Comparison of ENCODE assay signal across 24 mouse cellular contexts in genomic region chr1:90478839-90479238, GRCm38 (mm10).
DNase-seq lines count a peak whose midpoint lies in the region; ATAC-seq and TF ChIP-seq lines count a peak whose summit lies in the region.
"Had no signal": no experiment of that assay in that cellular context is flagged by ENCODE, and none has a peak within 500 bp of the region (broad histone marks: within the 10 kb centered on the region; RNA-seq: fewer than 3 reads in every experiment).

No protein-coding gene starts in this region.

- no peak overlapping the region for H3K4me3 ChIP-seq in hindbrain, postnatal 0 days (ENCODE audit: low read length)
- no peak overlapping the region for H3K4me3 ChIP-seq in hindbrain, embryonic 11.5 days (ENCODE audit: low read depth, low read length)
- no peak overlapping the region for H3K4me3 ChIP-seq in liver, postnatal 0 days (ENCODE audit: low read depth, low read length)
- no peak overlapping the region for H3K4me3 ChIP-seq in liver, embryonic 12.5 days
- no peak overlapping the region for H3K4me3 ChIP-seq in ES-Bruce4 (ENCODE audit: low read depth, low read length)
- H3K4me3 ChIP-seq in hindbrain, embryonic 14.5 days (replicated peaks; ENCODE audit: low read length): no peak overlapping the region
- H3K4me3 ChIP-seq: embryonic facial prominence, embryonic 12.5 days; forebrain, embryonic 12.5 days; hindbrain, embryonic 10.5 days; kidney, embryonic 15.5 days; liver, embryonic 15.5 days; megakaryocyte, embryonic 14.5 days; neural tube, embryonic 12.5 days had no signal

- 86% methylated on average over 2 of the region's 2 CpGs for WGBS in hindbrain, postnatal 0 days
- WGBS in hindbrain, embryonic 11.5 days: 82% methylated on average over 2 of the region's 2 CpGs
- WGBS in liver, postnatal 0 days (ENCODE audit: insufficient replicate concordance): 81% methylated on average over 2 of the region's 2 CpGs
- 69% methylated on average over 2 of the region's 2 CpGs for WGBS in liver, embryonic 12.5 days (ENCODE audit: insufficient replicate concordance)
- 94% methylated on average over 2 of the region's 2 CpGs for WGBS in hindbrain, embryonic 14.5 days

- no peak for DNase-seq in hindbrain, postnatal 0 days (ENCODE audit: low spot score)
- DNase-seq in hindbrain, embryonic 11.5 days (ENCODE audit: low spot score): no peak
- no peak for DNase-seq in liver, postnatal 0 days
- peak; percentile 32 for DNase-seq in ZHBTc4 (ENCODE audit: low read depth, low spot score)
- no peak for DNase-seq in hindbrain, embryonic 14.5 days (ENCODE audit: low spot score)
- DNase-seq: B cell, adult 2 months; cerebellum, adult 11-12 months; cerebellum, postnatal 25 days; gastrocnemius, postnatal 10 days; kidney, adult 11 months; midbrain, embryonic 14.5 days; right cerebral cortex, postnatal 14 days; thymus, postnatal 25 days had no signal

- peak; percentile 40 for TF ChIP-seq CTCF in hindbrain, postnatal 0 days (IDR thresholded peaks at IDR 0.05; ENCODE audit: low read depth)
- TF ChIP-seq CTCF in liver, postnatal 0 days (IDR thresholded peaks at IDR 0.05; ENCODE audit: low read depth): peak; percentile 27
- TF ChIP-seq CTCF in ES-Bruce4 (IDR thresholded peaks at IDR 0.05; ENCODE audit: low read depth, low read length): peak; percentile 12

- ATAC-seq in hindbrain, postnatal 0 days: no peak
- no peak for ATAC-seq in hindbrain, embryonic 11.5 days (ENCODE audit: low FRiP score)
- no peak for ATAC-seq in liver, postnatal 0 days
- ATAC-seq in liver, embryonic 12.5 days: no peak
- ATAC-seq in hindbrain, embryonic 14.5 days (ENCODE audit: low FRiP score): no peak

- TF ChIP-seq EP300 in liver, postnatal 0 days (IDR thresholded peaks at IDR 0.05; ENCODE audit: low read depth): no peak
- TF ChIP-seq EP300 in ES-Bruce4 (IDR thresholded peaks at IDR 0.05; ENCODE audit: insufficient read depth, low read depth, low read length): no peak

- H3K36me3 ChIP-seq in hindbrain, postnatal 0 days (ENCODE audit: insufficient read depth, low read length): no peaks in the 10 kb centered on the region
- H3K36me3 ChIP-seq in hindbrain, embryonic 11.5 days (ENCODE audit: control insufficient read depth, insufficient read depth, low read length): no peaks in the 10 kb centered on the region
- no peaks in the 10 kb centered on the region for H3K36me3 ChIP-seq in liver, postnatal 0 days (replicated peaks; ENCODE audit: insufficient read depth, low read length)
- H3K36me3 ChIP-seq in liver, embryonic 12.5 days: no peaks in the 10 kb centered on the region
- H3K36me3 ChIP-seq in ES-Bruce4 (ENCODE audit: control insufficient read depth, insufficient read depth, low read length, poor library complexity, severe bottlenecking): no peaks in the 10 kb centered on the region
- H3K36me3 ChIP-seq in hindbrain, embryonic 14.5 days (replicated peaks; ENCODE audit: control insufficient read depth, insufficient read depth): no peaks in the 10 kb centered on the region
- H3K36me3 ChIP-seq: embryonic facial prominence, embryonic 12.5 days; forebrain, embryonic 12.5 days; hindbrain, embryonic 10.5 days; kidney, embryonic 15.5 days; liver, embryonic 15.5 days; neural tube, embryonic 12.5 days had no signal

- H3K9me3 ChIP-seq in hindbrain, postnatal 0 days (ENCODE audit: low read length): no peaks in the 10 kb centered on the region
- H3K9me3 ChIP-seq in hindbrain, embryonic 11.5 days (ENCODE audit: control insufficient read depth, low read length): no peaks in the 10 kb centered on the region
- no peaks in the 10 kb centered on the region for H3K9me3 ChIP-seq in liver, postnatal 0 days (ENCODE audit: low read length)
- H3K9me3 ChIP-seq in liver, embryonic 12.5 days (replicated peaks): no peaks in the 10 kb centered on the region; the same call in 1 of the 2 replicates
- H3K9me3 ChIP-seq in ES-Bruce4 (replicated peaks; ENCODE audit: control insufficient read depth, insufficient read depth, low read length, poor library complexity, severe bottlenecking): no peaks in the 10 kb centered on the region; the same call in 1 of the 2 replicates
- no peaks in the 10 kb centered on the region for H3K9me3 ChIP-seq in hindbrain, embryonic 14.5 days (ENCODE audit: control insufficient read depth, low read length)
- H3K9me3 ChIP-seq: embryonic facial prominence, embryonic 12.5 days; forebrain, embryonic 12.5 days; hindbrain, embryonic 10.5 days; liver, embryonic 15.5 days; neural tube, embryonic 12.5 days had no signal

- no peak for TF ChIP-seq POLR2A in ES-Bruce4 (IDR thresholded peaks at IDR 0.05; ENCODE audit: insufficient read depth, low read length)

- H3K4me2 ChIP-seq in hindbrain, postnatal 0 days (ENCODE audit: low read depth, low read length): no peak overlapping the region
- no peak overlapping the region for H3K4me2 ChIP-seq in hindbrain, embryonic 11.5 days (replicated peaks; ENCODE audit: low read depth, low read length)
- no peak overlapping the region for H3K4me2 ChIP-seq in liver, postnatal 0 days (ENCODE audit: low read depth, low read length)
- no peak overlapping the region for H3K4me2 ChIP-seq in liver, embryonic 12.5 days
- H3K4me2 ChIP-seq in hindbrain, embryonic 14.5 days (replicated peaks): no peak overlapping the region
- H3K4me2 ChIP-seq: embryonic facial prominence, embryonic 12.5 days; forebrain, embryonic 12.5 days; heart, embryonic 11.5 days; kidney, embryonic 15.5 days; liver, embryonic 15.5 days; neural tube, embryonic 12.5 days had no signal

- no peak overlapping the region for H3K27ac ChIP-seq in hindbrain, postnatal 0 days
- H3K27ac ChIP-seq in hindbrain, embryonic 11.5 days (ENCODE audit: low read depth, low read length): no peak overlapping the region
- H3K27ac ChIP-seq in liver, postnatal 0 days (ENCODE audit: low read depth): no peak overlapping the region
- no peak overlapping the region for H3K27ac ChIP-seq in liver, embryonic 12.5 days
- H3K27ac ChIP-seq in ES-Bruce4 (ENCODE audit: insufficient read depth, low read length): no peak overlapping the region
- no peak overlapping the region for H3K27ac ChIP-seq in hindbrain, embryonic 14.5 days
- H3K27ac ChIP-seq: embryonic facial prominence, embryonic 12.5 days; forebrain, embryonic 12.5 days; hindbrain, embryonic 10.5 days; kidney, embryonic 15.5 days; liver, embryonic 15.5 days; neural tube, embryonic 12.5 days had no signal

- H3K4me1 ChIP-seq in hindbrain, postnatal 0 days (ENCODE audit: insufficient read depth, low read length): 0 out of 2 replicates have a peak, but pooled peaks cover 4% of the 10 kb centered on the region
- peaks cover 4% of the 10 kb centered on the region for H3K4me1 ChIP-seq in hindbrain, embryonic 11.5 days (replicated peaks; ENCODE audit: control insufficient read depth, insufficient read depth, low read length)
- H3K4me1 ChIP-seq in liver, postnatal 0 days (ENCODE audit: insufficient read depth): no peaks in the 10 kb centered on the region
- H3K4me1 ChIP-seq in liver, embryonic 12.5 days: no peaks in the 10 kb centered on the region
- no peaks in the 10 kb centered on the region for H3K4me1 ChIP-seq in ES-Bruce4 (ENCODE audit: control insufficient read depth, insufficient read depth, low read length)
- peaks cover 19% of the 10 kb centered on the region; the same call in 1 of the 2 replicates for H3K4me1 ChIP-seq in hindbrain, embryonic 14.5 days (replicated peaks; ENCODE audit: control insufficient read depth, insufficient read depth, low read length)
- H3K4me1 ChIP-seq: liver, embryonic 15.5 days; megakaryocyte, embryonic 14.5 days had no signal

- H3K27me3 ChIP-seq in hindbrain, postnatal 0 days (ENCODE audit: insufficient read depth, low read length): no peaks in the 10 kb centered on the region
- H3K27me3 ChIP-seq in hindbrain, embryonic 11.5 days (ENCODE audit: control insufficient read depth, insufficient read depth, low read length): no peaks in the 10 kb centered on the region
- no peaks in the 10 kb centered on the region for H3K27me3 ChIP-seq in liver, postnatal 0 days (ENCODE audit: insufficient read depth, low read length)
- no peaks in the 10 kb centered on the region for H3K27me3 ChIP-seq in liver, embryonic 12.5 days (replicated peaks)
- H3K27me3 ChIP-seq in ES-Bruce4 (ENCODE audit: control insufficient read depth, insufficient read depth, low read length, poor library complexity, severe bottlenecking): no peaks in the 10 kb centered on the region; the same call in 1 of the 2 replicates
- no peaks in the 10 kb centered on the region for H3K27me3 ChIP-seq in hindbrain, embryonic 14.5 days (ENCODE audit: control insufficient read depth, insufficient read depth, low read length)
- H3K27me3 ChIP-seq: CH12.LX; embryonic facial prominence, embryonic 12.5 days; forebrain, embryonic 12.5 days; kidney, embryonic 15.5 days; liver, embryonic 15.5 days; megakaryocyte, embryonic 14.5 days; neural tube, embryonic 12.5 days had no signal

- H3K9ac ChIP-seq in hindbrain, postnatal 0 days (replicated peaks; ENCODE audit: low read length): no peak overlapping the region
- H3K9ac ChIP-seq in hindbrain, embryonic 11.5 days (ENCODE audit: low read depth, low read length): no peak overlapping the region
- H3K9ac ChIP-seq in liver, postnatal 0 days (replicated peaks): no peak overlapping the region
- H3K9ac ChIP-seq in liver, embryonic 12.5 days: no peak overlapping the region
- H3K9ac ChIP-seq in ES-Bruce4 (ENCODE audit: low read depth, poor library complexity, severe bottlenecking): no peak overlapping the region
- H3K9ac ChIP-seq in hindbrain, embryonic 14.5 days: no peak overlapping the region
- H3K9ac ChIP-seq: embryonic facial prominence, embryonic 12.5 days; forebrain, embryonic 12.5 days; kidney, embryonic 15.5 days; liver, embryonic 15.5 days; neural tube, embryonic 12.5 days had no signal
